Mouse (Mus musculus): Measurements from ENCODE around the gene Clec18a.
A peak's percentile ranks its signal among the peaks of the same experiment; 100 is the strongest.
"Not testable (repeated sequence)": the region's sequence is repeated elsewhere in the genome, so short reads cannot be mapped to it uniquely, and the experiment has no call there.

The Clec18a gene

GRCm38 (mm10) chr8:111055661-111056060 is 36.6 kb downstream of the Clec18a start:
- no peak for DNase-seq

GRCm38 (mm10) chr8:111055031-111055634 is 37.1 kb downstream of the Clec18a start:
- no peak for DNase-seq

- DNase-seq: no peak
These were observed 38.3 kb downstream of the Clec18a start for GRCm38 (mm10) chr8:111053827-111054518.

- DNase-seq: no peak
These were observed 43.1 kb downstream of the Clec18a start for GRCm38 (mm10) chr8:111049106-111049505.

GRCm38 (mm10) chr8:111048694-111049093 is 43.5 kb downstream of the Clec18a start:
- no peak for DNase-seq

GRCm38 (mm10) chr8:111044003-111044734 is 48.1 kb downstream of the Clec18a start:
- DNase-seq: no peak

- no peak for DNase-seq
These were observed 49.7 kb downstream of the Clec18a start for GRCm38 (mm10) chr8:111042546-111042945.

- DNase-seq: no peak
These were observed 55.6 kb downstream of the Clec18a start for GRCm38 (mm10) chr8:111036591-111036990.

GRCm38 (mm10) chr8:111034276-111034675 is 58.0 kb downstream of the Clec18a start:
- no peak for DNase-seq

GRCm38 (mm10) chr8:111033482-111034215 is 58.6 kb downstream of the Clec18a start:
- peak; percentile 99 for DNase-seq

GRCm38 (mm10) chr8:111032916-111033315 is 59.3 kb downstream of the Clec18a start, which contains the start of gene Aars:
Aars (plus strand) TSS chr8:111033144.
- DNase-seq: no peak

- no peak for DNase-seq
These were observed 60.7 kb downstream of the Clec18a start, which contains the start of gene Ddx19b for GRCm38 (mm10) chr8:111031572-111031971. Ddx19b (minus strand) TSS chr8:111031751.

- no peak for DNase-seq
These were observed 62.2 kb downstream of the Clec18a start for GRCm38 (mm10) chr8:111030045-111030444.

- no peak for DNase-seq
These were observed 62.6 kb downstream of the Clec18a start for GRCm38 (mm10) chr8:111029589-111029988.

GRCm38 (mm10) chr8:111027391-111027937 is 64.8 kb downstream of the Clec18a start:
- DNase-seq: peak; percentile 90

- not testable (repeated sequence) for DNase-seq
These were observed 65.6 kb downstream of the Clec18a start for GRCm38 (mm10) chr8:111026609-111027008.

GRCm38 (mm10) chr8:111010230-111010991 is 81.8 kb downstream of the Clec18a start:
- DNase-seq: not testable (repeated sequence)
